19 mouse cellular contexts compared by ENCODE assay signal in the genomic region with DNA sequence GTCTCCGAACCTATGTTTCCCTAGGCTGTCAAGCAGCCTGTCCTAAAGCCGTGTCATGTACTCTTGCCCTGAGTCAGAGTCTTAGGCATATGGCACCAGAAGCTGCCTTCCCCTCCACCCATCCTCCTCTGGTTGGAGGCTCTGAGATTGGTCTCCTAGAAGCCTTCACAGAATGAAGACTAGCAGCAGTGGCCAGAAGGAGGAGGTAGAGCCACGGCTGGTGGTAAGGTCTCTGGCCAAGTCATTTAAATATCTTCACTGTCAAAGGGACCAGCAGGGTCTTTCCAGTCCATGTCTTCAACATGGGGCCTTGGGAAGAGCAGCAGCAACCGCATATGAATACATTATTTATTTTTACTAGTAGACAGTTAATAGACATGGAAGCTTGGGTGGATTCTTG.
"Had no signal": no experiment of that assay in that cellular context is flagged by ENCODE, and none has a peak within 500 bp of the region (broad histone marks: within the 10 kb centered on the region; RNA-seq: fewer than 3 reads in every experiment).

No protein-coding gene starts in this region.

- H3K36me3 ChIP-seq: hindbrain, embryonic 10.5 days; hindbrain, embryonic 12.5 days; intestine, embryonic 15.5 days; limb, embryonic 10.5 days; limb, embryonic 12.5 days; liver, embryonic 13.5 days had no signal

- H3K27ac ChIP-seq: hindbrain, embryonic 10.5 days; hindbrain, embryonic 12.5 days; hindbrain, embryonic 14.5 days; intestine, embryonic 15.5 days; layer of hippocampus, adult 2 months; left cerebral cortex, adult 2 months; limb, embryonic 10.5 days; limb, embryonic 12.5 days; liver, embryonic 13.5 days had no signal

- H3K4me1 ChIP-seq: intestine, embryonic 15.5 days had no signal

- H3K9me3 ChIP-seq: heart, embryonic 12.5 days; hindbrain, embryonic 10.5 days; hindbrain, embryonic 12.5 days; intestine, embryonic 15.5 days; limb, embryonic 10.5 days; limb, embryonic 12.5 days; liver, embryonic 13.5 days had no signal

- H3K4me2 ChIP-seq: heart, embryonic 12.5 days; hindbrain, embryonic 12.5 days; hindbrain, embryonic 14.5 days; intestine, embryonic 15.5 days; limb, embryonic 12.5 days; liver, embryonic 11.5 days; liver, embryonic 13.5 days had no signal

- DNase-seq: gastrocnemius, postnatal 25 days; heart, postnatal 10 days; kidney, adult 18-20 months; kidney, adult 8-10 months; kidney, postnatal 10 days; kidney, postnatal 25 days; kidney, postnatal 4 days; liver; liver, embryonic 13.5 days had no signal

- H3K4me3 ChIP-seq: heart, embryonic 12.5 days; hindbrain, embryonic 10.5 days; hindbrain, embryonic 12.5 days; intestine, embryonic 15.5 days; layer of hippocampus, adult 2 months; left cerebral cortex, adult 2 months; limb, embryonic 10.5 days; limb, embryonic 12.5 days; liver, embryonic 13.5 days had no signal

- H3K9ac ChIP-seq: heart, embryonic 12.5 days; hindbrain, embryonic 12.5 days; hindbrain, embryonic 14.5 days; intestine, embryonic 15.5 days; limb, embryonic 12.5 days; liver, embryonic 13.5 days had no signal

- H3K27me3 ChIP-seq: heart, embryonic 12.5 days; hindbrain, embryonic 12.5 days; intestine, embryonic 15.5 days; limb, embryonic 12.5 days; liver, embryonic 13.5 days had no signal
